Mouse (Mus musculus): ENCODE data around the gene Tnfsf11.

Gene Tnfsf11

GRCm38 (mm10) chr14:78307286-78308237 lies at the start of gene Tnfsf11:
Gene Tnfsf11 (minus strand): TSS chr14:78308043.
- DNase-seq (ENCODE audit: low spot score in 2 of 2) = no peak

DNA sequence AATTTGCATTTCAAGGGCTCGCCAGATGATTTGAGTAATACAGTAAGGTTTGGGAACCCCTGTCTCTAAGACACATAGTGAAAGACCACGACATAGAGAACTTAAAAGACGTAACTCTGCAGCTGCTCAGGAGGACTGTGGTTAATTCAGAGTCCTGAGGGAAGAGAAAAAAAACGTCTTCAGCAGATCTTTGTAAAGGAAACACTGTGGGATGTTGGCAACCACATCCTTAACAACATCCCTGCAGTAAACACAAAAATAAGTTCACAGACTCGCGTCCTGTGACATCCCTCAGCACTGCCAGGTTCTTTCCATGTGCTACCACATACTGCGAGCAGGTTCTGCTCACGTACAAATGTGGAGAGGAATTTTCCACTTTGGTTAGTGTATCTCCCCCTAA lies 48.9 kb upstream of the Tnfsf11 start:
- DNase-seq (ENCODE audit: low spot score in 2 of 2) = no peak

DNA sequence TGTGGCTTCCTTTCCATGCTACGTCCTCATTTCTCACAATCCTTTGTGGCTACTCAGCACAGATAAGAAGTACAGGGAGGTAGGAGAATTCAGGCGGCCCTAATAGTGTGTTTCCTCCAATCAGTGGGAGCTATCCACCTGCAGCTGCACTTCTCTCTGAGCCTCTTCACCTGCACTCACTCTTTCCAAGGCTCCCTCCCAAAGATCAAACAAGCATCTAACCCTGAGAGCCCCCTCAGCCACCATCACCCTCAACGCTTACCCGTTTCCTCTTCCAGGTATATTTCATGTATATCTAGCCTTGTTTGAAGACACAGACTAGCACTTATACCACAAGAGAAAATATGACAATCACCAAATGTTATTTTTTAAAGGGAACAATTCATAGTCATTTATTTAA lies 47.5 kb upstream of the Tnfsf11 start:
- DNase-seq (ENCODE audit: low spot score in 2 of 2) = no peak

GRCm38 (mm10) chr14:78352865-78353264 lies 45.0 kb upstream of the Tnfsf11 start:
- no peak for DNase-seq (ENCODE audit: low spot score in 2 of 2)

DNA sequence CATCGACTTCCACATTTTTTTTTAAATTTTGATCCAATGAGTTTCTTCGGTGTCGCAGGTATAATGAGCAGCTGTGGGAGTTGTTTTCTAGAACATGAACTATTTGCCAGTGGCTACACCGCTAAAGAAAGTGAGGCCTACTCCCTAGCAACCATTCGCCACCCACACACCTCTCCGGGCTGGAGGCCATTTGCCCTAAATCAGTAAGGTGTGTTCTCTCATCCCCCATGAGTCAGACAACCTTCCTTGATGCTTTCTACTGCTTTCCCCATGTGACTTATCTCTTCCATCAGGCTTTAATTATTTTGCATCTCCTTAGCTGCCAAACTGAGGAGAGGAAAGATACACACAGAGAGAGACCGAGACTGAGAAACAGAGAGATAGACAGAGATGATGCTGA lies 43.7 kb upstream of the Tnfsf11 start:
- DNase-seq (ENCODE audit: low spot score in 2 of 2) = no peak

GRCm38 (mm10) chr14:78347715-78348114 lies 39.9 kb upstream of the Tnfsf11 start:
- no peak for DNase-seq (ENCODE audit: low spot score in 2 of 2)

GRCm38 (mm10) chr14:78343007-78343406 lies 35.2 kb upstream of the Tnfsf11 start:
- no peak for DNase-seq (ENCODE audit: low spot score in 2 of 2)

GRCm38 (mm10) chr14:78342146-78342545 lies 34.3 kb upstream of the Tnfsf11 start:
- no peak for DNase-seq (ENCODE audit: low spot score in 2 of 2)

GRCm38 (mm10) chr14:78333341-78333740 lies 25.5 kb upstream of the Tnfsf11 start:
- DNase-seq (ENCODE audit: low spot score in 2 of 2) = no peak

- no peak for DNase-seq (ENCODE audit: low spot score in 2 of 2)
Observed at GRCm38 (mm10) chr14:78331368-78331767, 23.5 kb upstream of the Tnfsf11 start.

GRCm38 (mm10) chr14:78330576-78331300 lies 22.9 kb upstream of the Tnfsf11 start:
- no peak for DNase-seq (ENCODE audit: low spot score in 2 of 2)

GRCm38 (mm10) chr14:78329765-78330451 lies 22.1 kb upstream of the Tnfsf11 start:
- DNase-seq (ENCODE audit: low spot score in 2 of 2) = no peak

DNA sequence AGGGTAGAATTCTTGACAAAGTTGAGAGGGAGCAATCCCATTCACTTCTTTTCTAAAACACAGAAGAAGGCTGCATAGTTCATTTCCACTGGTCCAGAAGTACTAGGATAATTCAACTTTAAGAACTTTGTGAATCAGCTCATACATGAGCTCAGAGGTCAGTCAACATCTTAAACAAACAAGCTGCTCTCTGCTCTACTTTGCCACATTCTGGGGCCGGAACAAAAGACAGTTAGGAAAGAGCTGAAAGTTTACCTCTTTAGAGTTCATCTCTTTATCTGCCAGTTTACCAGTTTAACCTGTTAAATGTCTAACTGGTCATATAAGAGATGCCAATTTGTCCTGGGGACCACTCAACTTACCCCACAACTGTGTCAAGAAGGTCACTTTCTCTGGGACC lies 15.5 kb upstream of the Tnfsf11 start:
- DNase-seq (ENCODE audit: low spot score in 2 of 2) = no peak

GRCm38 (mm10) chr14:78322916-78323315 lies 15.1 kb upstream of the Tnfsf11 start:
- no peak for DNase-seq (ENCODE audit: low spot score in 2 of 2)

DNA sequence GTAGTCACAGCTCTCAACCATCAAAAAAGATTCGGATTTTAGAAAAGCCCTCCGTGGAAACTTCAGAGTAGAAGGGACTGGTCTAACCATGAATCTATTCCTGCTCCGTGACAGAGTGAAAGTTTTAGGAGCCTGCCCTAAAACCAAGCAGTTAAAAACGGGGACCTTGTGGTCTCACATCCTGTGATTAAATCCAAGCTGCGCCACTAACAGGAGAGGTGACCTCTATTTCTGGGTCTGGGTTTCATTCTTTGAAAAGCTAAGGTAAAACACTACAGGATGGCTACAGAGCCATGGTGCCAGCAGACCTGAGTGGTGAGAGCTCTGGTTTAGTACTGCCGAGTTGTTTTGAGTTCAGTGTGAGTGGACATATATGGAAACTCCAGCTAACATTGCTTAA lies 12.4 kb upstream of the Tnfsf11 start:
- no peak for DNase-seq (ENCODE audit: low spot score in 2 of 2)

- no peak for DNase-seq (ENCODE audit: low spot score in 2 of 2)
Observed at GRCm38 (mm10) chr14:78319580-78319979, 11.7 kb upstream of the Tnfsf11 start.

DNA sequence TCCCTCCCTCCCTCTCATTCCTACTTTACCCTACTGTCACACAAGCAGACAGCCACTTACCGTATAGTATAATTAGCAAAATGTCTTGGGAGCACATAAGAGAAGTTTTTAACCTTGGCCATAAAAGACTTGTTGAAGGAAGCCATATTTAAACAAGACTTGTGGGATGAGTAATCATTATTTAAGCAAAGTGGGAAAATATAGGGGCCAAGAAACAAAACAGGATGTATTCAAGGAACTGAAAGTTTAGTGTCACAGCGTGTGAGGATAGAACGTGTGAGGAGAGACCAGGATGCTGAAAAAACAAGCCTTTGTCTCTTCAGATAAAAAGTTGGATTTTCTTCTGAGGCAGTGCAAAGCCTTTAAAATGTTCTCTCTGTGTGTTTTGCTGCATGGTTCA lies 11.2 kb upstream of the Tnfsf11 start:
- no peak for DNase-seq (ENCODE audit: low spot score in 2 of 2)

DNA sequence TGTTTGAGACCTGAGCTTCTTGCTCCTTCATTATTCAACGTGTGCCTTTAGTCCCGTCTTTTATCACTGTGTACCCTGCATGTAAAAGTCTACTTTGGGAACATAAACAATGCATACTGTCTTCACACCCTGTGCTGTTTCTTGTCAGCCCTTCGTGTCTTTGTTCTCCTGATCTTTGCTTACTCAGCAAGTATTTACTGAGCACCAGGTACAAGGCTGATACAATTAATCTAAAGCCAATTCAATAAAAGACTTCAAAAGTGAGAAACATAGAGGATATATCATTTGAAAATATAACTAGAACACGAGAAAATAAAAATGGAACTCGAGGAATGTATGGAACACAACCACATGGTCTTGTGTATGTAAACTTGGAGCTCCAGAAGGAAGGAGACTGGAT lies 9.8 kb upstream of the Tnfsf11 start:
- DNase-seq (ENCODE audit: low spot score in 2 of 2) = no peak

GRCm38 (mm10) chr14:78300914-78301313 lies 6.9 kb downstream of the Tnfsf11 start:
- DNase-seq (ENCODE audit: low spot score in 2 of 2) = no peak

DNA sequence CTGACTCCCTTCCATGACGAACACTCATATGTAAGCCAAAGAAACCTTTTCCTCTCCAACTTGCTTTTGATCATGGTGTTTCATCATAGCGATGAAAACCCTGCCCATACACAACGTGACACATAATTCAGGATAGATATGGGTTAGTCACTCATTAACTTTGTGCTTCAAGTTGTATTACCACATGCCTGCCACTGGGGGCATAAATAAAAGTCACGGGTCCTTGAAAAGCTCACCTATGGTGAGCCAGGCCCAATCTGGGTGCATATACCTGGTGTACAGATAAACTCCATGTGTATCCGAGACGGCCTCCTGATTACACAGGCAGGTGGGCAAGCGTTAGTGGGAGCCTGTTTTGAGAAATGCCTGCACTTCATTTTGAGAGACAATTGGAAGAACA lies 15.2 kb downstream of the Tnfsf11 start:
- DNase-seq (ENCODE audit: low spot score in 2 of 2) = no peak

GRCm38 (mm10) chr14:78289912-78290523 lies 17.8 kb downstream of the Tnfsf11 start:
- no peak for DNase-seq (ENCODE audit: low spot score in 2 of 2)

DNA sequence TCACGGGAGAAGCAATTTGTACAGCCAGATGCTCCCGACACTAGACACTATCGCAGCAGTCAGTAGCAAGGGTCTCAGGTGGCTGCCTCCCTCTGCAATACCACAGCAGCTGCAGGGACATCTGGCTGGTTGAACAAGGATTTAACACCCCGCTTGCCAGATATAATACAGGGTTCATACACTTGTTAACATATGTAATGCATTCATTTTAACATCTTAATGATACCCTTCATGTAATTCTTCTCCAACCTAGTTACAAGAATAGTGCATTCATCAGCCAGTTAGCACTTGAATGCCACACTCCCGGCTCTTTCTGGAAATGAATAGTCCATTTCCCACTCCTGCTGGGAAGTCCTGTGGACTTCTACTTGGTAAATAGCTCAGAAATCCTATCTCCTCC lies 18.9 kb downstream of the Tnfsf11 start:
- no peak for DNase-seq (ENCODE audit: low spot score in 2 of 2)

All from frontal cortex, postnatal 14 days (tissue).